Mouse (Mus musculus) fat pad, adult 2 months (tissue): ENCODE data around the gene Lingo2.
A peak's percentile ranks its signal among the peaks of the same experiment; 100 is the strongest.

Source experiments
- DNase-seq: peaks from one replicate; pipeline ENCODE4 v3.0.0-alpha.2; 2011; ENCODE audit warnings: low read depth, low spot score; ENCODE audit errors: extremely low read depth

The Lingo2 gene

GRCm38 (mm10) chr4:35885591-35886542 is 1065.7 kb downstream of the Lingo2 start:
- DNase-seq = no peak

GRCm38 (mm10) chr4:35884946-35885460 is 1066.5 kb downstream of the Lingo2 start:
- DNase-seq = no peak

GRCm38 (mm10) chr4:35846518-35846917 is 1105.0 kb downstream of the Lingo2 start:
- no peak for DNase-seq

GRCm38 (mm10) chr4:35845140-35845539 is 1106.4 kb downstream of the Lingo2 start:
- no peak for DNase-seq

- DNase-seq = no peak
These were observed 1107.0 kb downstream of the Lingo2 start for GRCm38 (mm10) chr4:35844518-35844917.

- no peak for DNase-seq
These were observed 1128.2 kb downstream of the Lingo2 start for GRCm38 (mm10) chr4:35823322-35823870.

- no peak for DNase-seq
These were observed 1130.8 kb downstream of the Lingo2 start for GRCm38 (mm10) chr4:35820701-35821100.

- DNase-seq = no peak
These were observed 1136.8 kb downstream of the Lingo2 start for GRCm38 (mm10) chr4:35814698-35815097.

GRCm38 (mm10) chr4:35807497-35808210 is 1143.9 kb downstream of the Lingo2 start:
- no peak for DNase-seq

GRCm38 (mm10) chr4:35806881-35807464 is 1144.6 kb downstream of the Lingo2 start:
- no peak for DNase-seq

- no peak for DNase-seq
These were observed 1167.2 kb downstream of the Lingo2 start for GRCm38 (mm10) chr4:35784255-35784921.

- no peak for DNase-seq
These were observed 1180.7 kb downstream of the Lingo2 start for GRCm38 (mm10) chr4:35770810-35771209.

- DNase-seq = no peak
These were observed 1184.6 kb downstream of the Lingo2 start for GRCm38 (mm10) chr4:35766905-35767304.

GRCm38 (mm10) chr4:35761181-35761580 is 1190.4 kb downstream of the Lingo2 start:
- DNase-seq = peak; percentile 42

- no peak for DNase-seq
These were observed 1199.3 kb downstream of the Lingo2 start for GRCm38 (mm10) chr4:35752121-35752860.

- no peak for DNase-seq
These were observed 1204.9 kb downstream of the Lingo2 start for GRCm38 (mm10) chr4:35746693-35747092.

GRCm38 (mm10) chr4:35724774-35725173 is 1226.8 kb downstream of the Lingo2 start:
- no peak for DNase-seq

- DNase-seq = no peak
These were observed 1247.4 kb downstream of the Lingo2 start for GRCm38 (mm10) chr4:35704126-35704525.

- DNase-seq = no peak
These were observed 1248.9 kb downstream of the Lingo2 start for GRCm38 (mm10) chr4:35702661-35703060.

- no peak for DNase-seq
These were observed 1256.4 kb downstream of the Lingo2 start for GRCm38 (mm10) chr4:35695137-35695522.
